Mouse (Mus musculus) c-Kit-positive CD71-positive TER-119-negative erythroid progenitor cells, embryonic 14.5 days (primary cell): ENCODE measurements at regions not wholly inside any gene's neighbourhood (a gene's known extent, or its start where the extent isn't known, plus 50 kb on each side); places are given as distances from the start of the nearest gene placed in this dataset.

Source experiments
- DNase-seq: peaks from one replicate; pipeline ENCODE4 v3.0.0-alpha.2; 2013; ENCODE audit warnings: low read depth

- no peak for DNase-seq
These were observed 101.8 kb upstream of the Plcl2 start for GRCm38 (mm10) chr17:50407249-50407990.

GRCm38 (mm10) chr17:50408581-50408980 lies 100.6 kb upstream of the Plcl2 start:
- DNase-seq, result no peak

- no peak for DNase-seq
These were observed 99.9 kb upstream of the Plcl2 start for GRCm38 (mm10) chr17:50409271-50409670.

GRCm38 (mm10) chr17:50409895-50410294 lies 99.3 kb upstream of the Plcl2 start:
- no peak for DNase-seq

GRCm38 (mm10) chr17:50410296-50410695 lies 98.9 kb upstream of the Plcl2 start:
- no peak for DNase-seq

- no peak for DNase-seq
These were observed 96.8 kb upstream of the Plcl2 start for GRCm38 (mm10) chr17:50412446-50412845.

- DNase-seq, result no peak
These were observed 95.3 kb upstream of the Plcl2 start for GRCm38 (mm10) chr17:50413916-50414315.

GRCm38 (mm10) chr17:50415331-50416005 lies 93.7 kb upstream of the Plcl2 start:
- DNase-seq, result no peak

GRCm38 (mm10) chr17:50416119-50416518 lies 93.1 kb upstream of the Plcl2 start:
- DNase-seq, result no peak

GRCm38 (mm10) chr17:50416538-50417113 lies 92.6 kb upstream of the Plcl2 start:
- DNase-seq, result no peak

GRCm38 (mm10) chr17:50418863-50419383 lies 90.3 kb upstream of the Plcl2 start:
- DNase-seq, result peak; percentile 23

GRCm38 (mm10) chr17:50419551-50419950 lies 89.7 kb upstream of the Plcl2 start:
- DNase-seq, result peak; percentile 15

GRCm38 (mm10) chr17:50419966-50420365 lies 89.2 kb upstream of the Plcl2 start:
- DNase-seq, result no peak

GRCm38 (mm10) chr17:50420690-50421089 lies 88.5 kb upstream of the Plcl2 start:
- no peak for DNase-seq

GRCm38 (mm10) chr17:50421476-50421875 lies 87.7 kb upstream of the Plcl2 start:
- DNase-seq, result no peak

- peak; percentile 71 for DNase-seq
These were observed 84.1 kb upstream of the Plcl2 start for GRCm38 (mm10) chr17:50425110-50425509.

- DNase-seq, result peak; percentile 20
These were observed 83.7 kb upstream of the Plcl2 start for GRCm38 (mm10) chr17:50425531-50425930.

- DNase-seq, result no peak
These were observed 83.1 kb upstream of the Plcl2 start for GRCm38 (mm10) chr17:50426146-50426545.

GRCm38 (mm10) chr17:50427331-50428003 lies 81.7 kb upstream of the Plcl2 start:
- no peak for DNase-seq

- no peak for DNase-seq
These were observed 81.1 kb upstream of the Plcl2 start for GRCm38 (mm10) chr17:50428004-50428560.

GRCm38 (mm10) chr17:50432559-50432958 lies 76.6 kb upstream of the Plcl2 start:
- no peak for DNase-seq

GRCm38 (mm10) chr17:50438960-50439359 lies 70.2 kb upstream of the Plcl2 start:
- DNase-seq, result no peak
